Mouse (Mus musculus): Measurements from ENCODE around the gene Ccpg1os. TPM values are rescaled to one million over a fixed set of nuclear protein-coding genes. Genes with fewer than 3 reads are reported as not detected.
A peak's percentile ranks its signal among the peaks of the same experiment; 100 is the strongest.

Gene Ccpg1os
- total and polyA plus RNA-seq, 3 experiments = 2.3 to 4.6 TPM; not detected in 1

DNA sequence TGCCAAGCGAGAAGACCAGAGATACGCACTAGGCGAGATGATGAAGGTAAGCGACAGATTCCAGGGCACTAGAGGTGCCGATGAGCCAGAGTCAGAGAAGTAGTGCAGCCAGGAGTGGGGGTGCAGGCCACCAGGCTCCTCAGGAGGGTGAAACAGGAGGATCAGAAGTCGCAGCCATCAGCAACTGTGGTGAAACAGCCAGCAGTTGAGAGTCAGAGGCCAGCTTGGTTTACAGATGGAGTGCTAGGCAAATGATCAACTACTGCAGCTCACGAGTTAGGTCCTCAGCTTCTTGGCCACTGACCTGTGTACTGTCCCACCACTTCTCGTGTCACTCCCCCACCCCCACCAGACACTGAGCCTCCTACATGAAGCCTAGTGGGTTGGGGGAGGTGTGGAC lies 23.8 kb downstream of the Ccpg1os start:
- DNase-seq (ENCODE audit: low read depth, low spot score) = no peak
- H3K9ac ChIP-seq (ENCODE audit: control insufficient read depth, low read depth, low read length, poor library complexity, severe bottlenecking) = peak overlapping the region; percentile 75
- H3K9me3 ChIP-seq (replicated peaks; ENCODE audit: insufficient read depth, low read length) = no peaks in the 10 kb centered on the region
- peak overlapping the region; percentile 56 for H3K27ac ChIP-seq (ENCODE audit: control insufficient read depth, low read depth, low read length)
- H3K4me3 ChIP-seq (ENCODE audit: control insufficient read depth in 1 of 2, insufficient read depth in 1 of 2, low read depth in 2 of 2, low read length in 2 of 2) = peak overlapping the region; percentile 77 to 90
- H3K79me2 ChIP-seq (ENCODE audit: control insufficient read depth, insufficient read depth, low read length, poor library complexity) = no peaks in the 10 kb centered on the region; the same call in 1 of the 2 replicates
- peaks cover 2 to 11% of the 10 kb centered on the region in 2 experiments; a peak in 3 of 4 replicates for H3K4me1 ChIP-seq (ENCODE audit: control insufficient read depth in 1 of 2, insufficient read depth in 2 of 2, low read length in 2 of 2)
- peaks cover 0 to 4% of the 10 kb centered on the region in 2 experiments; a peak in 2 of 4 replicates for H3K36me3 ChIP-seq (ENCODE audit: control insufficient read depth in 1 of 2, insufficient read depth in 2 of 2, low read length in 2 of 2)
- no peaks in the 10 kb centered on the region for H3K27me3 ChIP-seq (ENCODE audit: control insufficient read depth in 1 of 2, insufficient read depth in 2 of 2, low read length in 2 of 2)
- TF ChIP-seq CHD2 (IDR thresholded peaks at IDR 0.05; ENCODE audit: low read length) = no peak
- no peak for TF ChIP-seq MEF2A (IDR thresholded peaks at IDR 0.05; ENCODE audit: extremely low read depth, insufficient replicate concordance, low read depth, low read length, poor library complexity, severe bottlenecking)

DNA sequence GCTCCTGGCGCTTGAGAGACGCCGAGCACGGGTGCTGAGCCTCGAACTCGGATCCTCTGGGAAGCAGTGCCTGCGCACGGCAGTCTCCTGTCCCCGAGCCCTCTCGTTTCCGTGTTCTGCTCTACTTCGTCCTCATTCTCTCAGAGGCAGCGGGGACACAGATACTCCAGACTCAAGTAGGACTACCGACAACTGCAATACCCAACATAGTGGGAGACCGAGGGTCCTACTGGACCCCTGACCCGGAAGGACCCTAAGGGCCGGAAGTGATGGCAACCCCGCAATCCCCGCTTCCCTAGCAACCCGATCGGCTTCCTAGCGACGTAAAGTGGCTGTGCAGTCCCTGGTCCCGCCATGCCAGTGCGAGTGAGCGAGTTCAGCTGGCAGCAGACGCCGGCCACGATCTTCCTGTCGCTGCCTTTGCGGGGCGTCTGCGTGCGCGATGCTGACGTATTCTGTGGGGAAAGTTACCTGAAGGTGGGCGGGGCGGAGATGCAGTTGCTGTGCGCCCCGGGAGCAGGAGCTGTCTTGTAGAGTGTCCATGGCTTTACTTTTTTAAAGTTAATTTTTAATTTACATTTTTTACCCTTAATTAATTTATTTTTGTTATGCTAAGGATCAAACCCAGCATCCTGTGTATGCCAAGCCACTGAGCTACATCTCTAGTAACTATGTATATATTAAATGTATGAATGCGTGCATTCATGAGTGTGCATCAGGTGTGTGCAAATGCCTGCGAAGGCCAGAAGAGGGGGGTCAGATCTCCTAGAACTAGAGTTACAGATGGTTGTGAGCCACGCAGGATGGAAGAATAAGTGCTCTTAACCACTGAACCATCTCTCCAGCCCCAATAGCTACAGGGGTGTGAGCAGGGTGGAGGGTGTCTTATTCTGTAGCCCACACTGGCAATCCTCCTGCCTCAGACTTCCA lies 26.4 kb downstream of the Ccpg1os start, which contains the start of the genes Dyx1c1 and Gm44503:
Dyx1c1 (plus strand) TSS at position 265 of the 930 bp plus-strand sequence.
Gm44503 (plus strand) TSS at position 332 of the 930 bp plus-strand sequence.
- Histone ChIP-seq H3K4me1 (ENCODE audit: control insufficient read depth in 1 of 2, insufficient read depth in 2 of 2, low read length in 2 of 2) (peaks cover 2 to 11% of the 10 kb centered on the region in 2 experiments; a peak in 3 of 4 replicates), H3K36me3 (ENCODE audit: control insufficient read depth in 1 of 2, insufficient read depth in 2 of 2, low read length in 2 of 2) (peaks cover 0 to 4% of the 10 kb centered on the region in 2 experiments; a peak in 2 of 4 replicates), H3K27me3 (ENCODE audit: control insufficient read depth in 1 of 2, insufficient read depth in 2 of 2, low read length in 2 of 2) (no peaks in the 10 kb centered on the region), H3K9ac (ENCODE audit: control insufficient read depth, low read depth, low read length, poor library complexity, severe bottlenecking) (peak within 1 kb of the TSS; percentile 70), H3K9me3 (replicated peaks; ENCODE audit: insufficient read depth, low read length) (no peaks in the 10 kb centered on the region), H3K79me2 (ENCODE audit: control insufficient read depth, insufficient read depth, low read length, poor library complexity) (no peaks in the 10 kb centered on the region; the same call in 1 of the 2 replicates), H3K4me3 (ENCODE audit: control insufficient read depth in 1 of 2, insufficient read depth in 1 of 2, low read depth in 2 of 2, low read length in 2 of 2) (peak within 1 kb of the TSS; percentile 92 to 94), H3K27ac (ENCODE audit: control insufficient read depth, low read depth, low read length) (peak within 1 kb of the TSS; percentile 51)
- peak; percentile 91 for DNase-seq (ENCODE audit: low read depth, low spot score)
- TF ChIP-seq ZKSCAN1 (IDR thresholded peaks at IDR 0.05; ENCODE audit: low read depth, low read length) = no peak
- TF ChIP-seq RAD21 (IDR thresholded peaks at IDR 0.05; ENCODE audit: low read depth, low read length) = no peak
- TF ChIP-seq EP300 (IDR thresholded peaks at IDR 0.05; ENCODE audit: low read depth in 1 of 2, low read length in 2 of 2) = no peak
- peak; percentile 30; the same call in 1 of the 2 replicates for TF ChIP-seq ETS1 (IDR thresholded peaks at IDR 0.05; ENCODE audit: low read depth, low read length)
- no peak for TF ChIP-seq CHD2 (IDR thresholded peaks at IDR 0.05; ENCODE audit: low read length)
- TF ChIP-seq MXI1 (IDR thresholded peaks at IDR 0.05; ENCODE audit: low read depth, low read length) = peak; percentile 95
- TF ChIP-seq MAX (IDR thresholded peaks at IDR 0.05; ENCODE audit: low read length) = peak; percentile 52
- TF ChIP-seq TAL1 (IDR thresholded peaks at IDR 0.05; ENCODE audit: low read length) = no peak
- no peak for TF ChIP-seq MAFK (IDR thresholded peaks at IDR 0.05; ENCODE audit: borderline replicate concordance, low read depth, low read length)
- no peak for TF ChIP-seq MYB (IDR thresholded peaks at IDR 0.05; ENCODE audit: low read depth, low read length)
- TF ChIP-seq CHD1 (IDR thresholded peaks at IDR 0.05; ENCODE audit: low read depth, low read length) = no peak
- TF ChIP-seq RCOR1 (IDR thresholded peaks at IDR 0.05; ENCODE audit: low read depth, low read length) = peak; percentile 48; the same call in 1 of the 2 replicates
- TF ChIP-seq UBTF (IDR thresholded peaks at IDR 0.05; ENCODE audit: borderline replicate concordance, insufficient read depth, low read depth, low read length) = no peak
- no peak for TF ChIP-seq CTCF (IDR thresholded peaks at IDR 0.05 in 2 of 3, conservative IDR thresholded peaks at IDR 0.05 in 1 of 3; ENCODE audit: control insufficient read depth in 1 of 3, insufficient read depth in 1 of 3, low read depth in 2 of 3, low read length in 3 of 3, poor library complexity in 1 of 3, severe bottlenecking in 1 of 3)
- peak; percentile 75 for TF ChIP-seq NELFE (IDR thresholded peaks at IDR 0.05; ENCODE audit: low read depth, low read length)
- TF ChIP-seq SMC3 (IDR thresholded peaks at IDR 0.05; ENCODE audit: low read depth, low read length) = no peak
- TF ChIP-seq TCF12 (IDR thresholded peaks at IDR 0.05; ENCODE audit: low read depth, low read length) = no peak; the same call in 1 of the 2 replicates
- TF ChIP-seq NRF1 (IDR thresholded peaks at IDR 0.05; ENCODE audit: insufficient read depth, low read depth, low read length, poor library complexity, severe bottlenecking) = peak; percentile 25; the same call in 1 of the 2 replicates
- TF ChIP-seq GATA1 (IDR thresholded peaks at IDR 0.05; ENCODE audit: low read depth, low read length) = 0 out of 2 replicates have a peak, but pooled peaks have one; percentile 8
- peak; percentile 97 for TF ChIP-seq SIN3A (IDR thresholded peaks at IDR 0.05; ENCODE audit: low read length)
- TF ChIP-seq USF1 (IDR thresholded peaks at IDR 0.05; ENCODE audit: low read depth, low read length) = no peak
- peak; percentile 85 for TF ChIP-seq ELF1 (IDR thresholded peaks at IDR 0.05; ENCODE audit: low read depth, low read length)
- TF ChIP-seq MEF2A (IDR thresholded peaks at IDR 0.05; ENCODE audit: extremely low read depth, insufficient replicate concordance, low read depth, low read length, poor library complexity, severe bottlenecking) = no peak
- TF ChIP-seq USF2 (IDR thresholded peaks at IDR 0.05; ENCODE audit: borderline replicate concordance in 1 of 2, insufficient read depth in 1 of 2, low read depth in 1 of 2, low read length in 2 of 2) = no peak
- TF ChIP-seq JUND (IDR thresholded peaks at IDR 0.05; ENCODE audit: low read depth, low read length) = no peak
- TF ChIP-seq POLR2AphosphoS2 (IDR thresholded peaks at IDR 0.05; ENCODE audit: low read length) = no peak
- peak; percentile 67; the same call in 1 of the 2 replicates for TF ChIP-seq MYC (IDR thresholded peaks at IDR 0.05; ENCODE audit: low read depth, low read length)
- no peak for TF ChIP-seq GABPA (IDR thresholded peaks at IDR 0.05; ENCODE audit: low read depth, low read length)

All from MEL (cell line).